Mouse (Mus musculus) embryonic fibroblast, embryonic 13.5 days (primary cell): ENCODE results near the gene Fras1.

ENCODE experiments used
- CTCF ChIP-seq: IDR thresholded peaks from 2 replicates; pipeline ENCODE4 v1.5.1; 2011; ENCODE audit warnings: mild to moderate bottlenecking, control low read depth, low read length, moderate library complexity, borderline replicate concordance; ENCODE audit not compliant: insufficient read depth
- POLR2A ChIP-seq: IDR thresholded peaks from 2 replicates; pipeline ENCODE4 v1.6.1; 2011; ENCODE audit warnings: low read depth, mild to moderate bottlenecking, control low read depth, low read length, moderate library complexity

DNA sequence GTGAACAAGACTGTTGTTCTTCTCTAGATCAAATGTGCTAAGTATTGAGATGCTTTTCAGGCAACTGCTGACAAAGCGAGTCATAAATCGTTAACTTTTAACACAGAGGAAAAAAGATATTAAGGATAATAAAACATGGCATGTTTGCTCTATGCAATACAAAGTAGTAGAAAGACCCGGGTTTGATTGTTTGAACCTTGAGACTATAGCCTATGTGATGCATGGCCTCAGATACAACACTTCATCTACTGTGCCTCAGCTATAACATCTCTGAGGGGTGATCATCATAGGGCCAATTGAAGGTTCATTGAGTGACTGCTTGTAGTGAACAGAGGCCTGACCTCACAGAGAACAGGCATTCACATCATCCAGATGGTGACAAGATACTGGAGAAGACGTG, 17.3 kb downstream of the Fras1 start:
- TF ChIP-seq CTCF (no peak), POLR2A (no peak)
